Mouse (Mus musculus) embryonic facial prominence, embryonic 12.5 days (tissue): ENCODE results near the gene Mdfic. TPM values are rescaled to one million over a fixed set of nuclear protein-coding genes. Genes with fewer than 3 reads are reported as not detected.

ENCODE experiments used
- ATAC-seq: fragments of 200-750 bp; cut with Nextera tagmentation; 2 replicates; pipeline ENCODE4 v1.8.0; 2017; ENCODE audit not compliant: insufficient number of reproducible peaks, insufficient read depth, low FRiP score, low TSS enrichment
- H3K27ac ChIP-seq: fragments of 300-500 bp; sonication (generic); 2 replicates; pipeline ENCODE4 v1.5.1; 2016; ENCODE audit warnings: mild to moderate bottlenecking
- H3K27me3 ChIP-seq: fragments of 300-500 bp; sonication (generic); 2 replicates; pipeline ENCODE4 v1.6.1; 2016; ENCODE audit warnings: mild to moderate bottlenecking, moderate library complexity
- H3K36me3 ChIP-seq: fragments of 300-500 bp; sonication (generic); 2 replicates; pipeline ENCODE4 v1.6.1; 2016; ENCODE audit warnings: mild to moderate bottlenecking
- H3K4me1 ChIP-seq: fragments of 300-500 bp; sonication (generic); 2 replicates; pipeline ENCODE4 v1.6.1; 2016
- H3K4me2 ChIP-seq: fragments of 300-500 bp; sonication (generic); replicated peaks from 2 replicates; pipeline ENCODE4 v1.6.1; 2016; ENCODE audit warnings: mild to moderate bottlenecking, moderate library complexity
- H3K4me3 ChIP-seq: fragments of 300-500 bp; sonication (generic); 2 replicates; pipeline ENCODE4 v1.5.1; 2016; ENCODE audit warnings: mild to moderate bottlenecking
- H3K9ac ChIP-seq: fragments of 300-500 bp; sonication (generic); 2 replicates; pipeline ENCODE4 v1.6.1; 2016; ENCODE audit warnings: mild to moderate bottlenecking, moderate library complexity
- H3K9me3 ChIP-seq: fragments of 300-500 bp; sonication (generic); 2 replicates; pipeline ENCODE4 v1.6.1; 2016; ENCODE audit warnings: mild to moderate bottlenecking, moderate library complexity
- WGBS: fragments of 180-500 bp; shearing (Covaris S2); methylation state at CpG from one replicate; pipeline ENCODE4 v1.1.7; 2016; 5-methylcytosine and 5-hydroxymethylcytosine counted together
- polyA plus RNA-seq: library from polyadenylated mRNA; unstranded; fragments of >200 nt; fragmentation: Nextera tagmentation; extraction: Ambion mirVana; gene quantifications from 2 replicates; pipeline ENCODE4 v1.2.1, GENCODE M21; 2016

Mdfic gene
- polyA plus RNA-seq, 1 experiment from 2014 or later, result 13.6 TPM

DNA sequence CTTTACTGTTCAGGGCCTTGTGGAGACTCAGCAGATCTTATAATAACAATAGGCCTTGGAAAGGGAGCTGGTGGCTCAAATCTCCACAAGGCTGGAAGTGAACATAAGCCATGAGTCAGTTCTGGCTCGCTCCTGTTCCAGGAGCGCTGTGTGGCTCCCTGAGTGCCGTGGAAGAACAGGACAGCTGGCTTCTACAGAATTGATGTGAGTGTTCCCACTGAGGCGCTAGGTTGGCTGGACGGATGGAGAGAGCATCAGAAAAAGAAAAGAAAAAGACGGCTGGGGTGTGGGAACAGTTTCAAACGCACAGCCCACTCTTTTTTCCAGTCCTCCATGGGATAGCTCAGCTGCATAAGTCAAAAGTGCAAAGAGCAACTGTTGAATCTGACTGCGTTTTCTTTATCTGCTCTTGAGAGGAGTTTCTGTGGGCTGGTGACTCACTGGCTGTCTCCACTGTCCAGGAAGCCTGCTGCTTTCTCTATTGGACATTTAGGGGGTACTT is 22.9 kb downstream of the Mdfic start:
- no peak overlapping the region for H3K4me2 ChIP-seq
- no peak overlapping the region for H3K9ac ChIP-seq
- ATAC-seq, result no peak
- peaks cover 6% of the 10 kb centered on the region; the same call in 1 of the 2 replicates for H3K4me1 ChIP-seq
- WGBS, result 73% methylated on average over 8 of the region's 8 CpGs
- no peaks in the 10 kb centered on the region for H3K27me3 ChIP-seq
- no peaks in the 10 kb centered on the region for H3K9me3 ChIP-seq
- no peak overlapping the region for H3K4me3 ChIP-seq
- no peak overlapping the region for H3K27ac ChIP-seq
- H3K36me3 ChIP-seq, result peaks cover 5% of the 10 kb centered on the region; the same call in 1 of the 2 replicates

DNA sequence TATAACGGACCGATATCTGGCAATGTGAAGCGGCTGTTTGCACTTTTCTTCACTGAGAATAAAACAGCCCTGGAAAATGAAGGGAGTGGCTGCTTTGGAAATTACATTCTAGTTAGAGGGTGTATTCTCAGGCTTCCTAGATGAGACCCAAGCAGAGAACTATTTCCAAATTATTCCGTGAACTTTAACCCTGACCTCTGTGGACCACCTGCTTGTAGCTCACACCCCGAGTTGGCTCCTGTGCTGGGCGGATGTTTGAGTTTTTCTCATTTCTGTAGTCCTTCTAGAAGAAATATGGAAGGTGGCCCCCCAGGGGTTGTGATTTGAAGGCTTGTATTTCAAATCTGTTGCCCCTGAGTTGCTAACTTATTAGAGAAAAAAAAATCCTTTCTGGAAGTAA is 23.3 kb downstream of the Mdfic start:
- Histone ChIP-seq H3K4me2 (no peak overlapping the region), H3K9me3 (no peaks in the 10 kb centered on the region), H3K36me3 (peaks cover under 1% of the 10 kb centered on the region; the same call in 1 of the 2 replicates), H3K4me1 (peaks cover 6% of the 10 kb centered on the region; the same call in 1 of the 2 replicates), H3K27ac (no peak overlapping the region), H3K27me3 (no peaks in the 10 kb centered on the region), H3K4me3 (no peak overlapping the region), H3K9ac (no peak overlapping the region)
- ATAC-seq, result no peak
- WGBS, result 60% methylated on average over 6 of the region's 6 CpGs

DNA sequence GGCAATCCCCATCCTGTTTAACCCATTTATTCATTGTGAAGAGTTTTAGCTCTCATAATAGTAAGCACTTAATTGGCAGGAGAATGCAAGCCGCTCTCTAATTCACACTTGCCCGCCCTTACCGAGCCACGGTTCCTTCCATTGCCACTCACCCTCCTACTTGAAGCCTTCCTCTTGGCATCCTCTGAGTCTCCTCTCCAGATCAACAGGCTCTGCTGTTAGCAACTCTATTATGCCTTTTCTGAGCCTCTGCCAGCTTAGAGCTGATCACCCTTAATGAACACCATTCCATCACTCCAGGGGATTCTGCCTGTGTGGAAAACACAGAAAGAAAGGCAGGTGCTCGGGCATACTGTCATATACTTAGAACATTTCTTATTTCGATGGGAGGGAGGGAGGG is 24.9 kb downstream of the Mdfic start:
- H3K36me3 ChIP-seq, result no peaks in the 10 kb centered on the region; the same call in 1 of the 2 replicates
- no peak overlapping the region for H3K4me2 ChIP-seq
- H3K4me3 ChIP-seq, result no peak overlapping the region
- H3K27me3 ChIP-seq, result no peaks in the 10 kb centered on the region
- H3K9ac ChIP-seq, result no peak overlapping the region
- WGBS, result 72% methylated on average over 6 of the region's 6 CpGs
- H3K27ac ChIP-seq, result no peak overlapping the region
- H3K9me3 ChIP-seq, result no peaks in the 10 kb centered on the region
- H3K4me1 ChIP-seq, result peaks cover 6% of the 10 kb centered on the region; the same call in 1 of the 2 replicates
- ATAC-seq, result no peak

DNA sequence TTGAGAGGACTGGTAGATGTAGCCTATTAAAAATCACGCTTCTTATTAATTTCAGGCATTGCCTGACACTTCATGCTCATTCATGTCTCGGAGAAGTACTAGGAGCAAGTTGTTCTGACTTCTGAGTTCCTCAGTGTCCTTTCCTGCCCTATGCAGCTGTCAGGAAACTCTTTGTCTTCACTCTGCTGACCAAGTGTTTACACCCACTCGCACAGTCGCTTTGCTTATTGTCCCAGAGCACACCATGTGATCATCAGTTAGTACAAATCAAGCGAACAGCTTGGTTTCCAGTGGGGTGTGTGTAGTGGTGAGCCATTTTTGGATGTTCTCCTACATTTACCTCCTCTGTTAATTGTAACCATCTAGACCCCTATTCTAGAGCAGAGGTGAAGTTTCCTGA is 25.4 kb downstream of the Mdfic start:
- Histone ChIP-seq H3K9ac (no peak overlapping the region), H3K4me2 (no peak overlapping the region), H3K4me3 (no peak overlapping the region), H3K36me3 (no peaks in the 10 kb centered on the region; the same call in 1 of the 2 replicates), H3K27ac (no peak overlapping the region), H3K4me1 (peaks cover 6% of the 10 kb centered on the region; the same call in 1 of the 2 replicates), H3K9me3 (no peaks in the 10 kb centered on the region), H3K27me3 (no peaks in the 10 kb centered on the region)
- 83% methylated on average over 5 of the region's 5 CpGs for WGBS
- no peak for ATAC-seq

DNA sequence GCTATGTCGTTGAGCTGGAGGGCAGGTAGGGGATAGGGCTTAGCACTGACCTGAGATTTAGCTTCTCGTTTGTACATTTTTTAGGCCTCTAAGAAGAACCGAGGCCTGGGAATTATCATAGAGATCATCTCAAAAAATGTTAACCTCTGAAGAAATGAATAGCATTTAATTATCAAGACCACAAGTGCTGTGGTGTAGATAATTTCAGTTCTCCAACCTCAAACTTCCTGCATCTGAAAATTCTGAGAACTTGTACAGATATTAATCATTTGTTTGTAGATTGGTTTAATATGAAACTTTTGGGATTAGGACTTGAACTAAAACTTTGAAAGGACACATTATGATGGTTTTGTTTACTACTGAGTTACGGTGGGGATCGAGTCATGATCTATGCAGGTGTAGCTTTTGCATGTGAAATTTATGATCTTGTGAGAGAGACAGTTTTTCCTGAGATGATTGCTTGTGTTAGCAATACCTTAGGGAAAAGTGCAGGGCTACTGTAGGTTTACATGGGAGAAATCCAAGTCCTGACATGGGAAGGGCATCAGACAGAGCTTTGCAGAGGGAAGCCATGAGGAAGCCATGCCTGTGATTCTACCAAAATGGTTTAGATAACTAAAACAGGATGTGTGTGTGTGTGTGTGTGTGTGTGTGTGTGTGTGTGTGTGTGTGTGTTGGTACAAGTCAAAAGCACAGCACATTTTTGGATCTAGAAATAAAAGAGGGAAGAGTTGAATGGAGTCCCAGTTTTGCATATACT is 27.1 kb downstream of the Mdfic start:
- no peak overlapping the region for H3K4me3 ChIP-seq
- 89% methylated on average over 5 of the region's 5 CpGs for WGBS
- ATAC-seq, result no peak
- no peak overlapping the region for H3K9ac ChIP-seq
- H3K4me2 ChIP-seq, result no peak overlapping the region
- H3K36me3 ChIP-seq, result no peaks in the 10 kb centered on the region; the same call in 1 of the 2 replicates
- no peaks in the 10 kb centered on the region for H3K9me3 ChIP-seq
- H3K4me1 ChIP-seq, result peaks cover 6% of the 10 kb centered on the region; the same call in 1 of the 2 replicates
- no peaks in the 10 kb centered on the region for H3K27me3 ChIP-seq
- no peak overlapping the region for H3K27ac ChIP-seq

GRCm38 (mm10) chr6:15748236-15748635 is 27.8 kb downstream of the Mdfic start:
- WGBS, result 97% methylated on average over 1 of the region's 1 CpGs

DNA sequence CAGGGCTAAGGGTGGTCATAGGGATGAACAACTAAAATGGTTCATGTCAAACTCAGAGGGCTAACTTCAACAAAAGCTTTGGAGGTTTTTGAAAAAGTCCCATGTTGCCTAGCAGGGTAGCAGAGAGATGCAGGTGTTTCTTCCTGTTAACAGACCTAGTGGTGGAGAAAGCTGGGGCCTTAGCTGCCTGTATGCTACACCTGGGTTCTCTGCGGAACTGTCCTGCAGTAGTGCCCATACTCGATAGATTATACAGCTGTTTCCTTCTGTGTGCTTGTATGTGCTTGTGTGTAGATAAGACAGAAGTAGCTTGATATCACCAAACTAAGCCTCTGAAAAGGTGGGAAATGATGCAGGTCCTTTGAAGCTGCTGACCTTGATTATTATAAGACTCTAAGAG is 28.5 kb downstream of the Mdfic start:
- no peaks in the 10 kb centered on the region for H3K9me3 ChIP-seq
- 93% methylated on average over 2 of the region's 2 CpGs for WGBS
- no peaks in the 10 kb centered on the region; the same call in 1 of the 2 replicates for H3K36me3 ChIP-seq
- H3K27ac ChIP-seq, result no peak overlapping the region
- no peak overlapping the region for H3K4me3 ChIP-seq
- H3K4me2 ChIP-seq, result no peak overlapping the region
- no peak for ATAC-seq
- no peaks in the 10 kb centered on the region; the same call in 1 of the 2 replicates for H3K4me1 ChIP-seq
- no peaks in the 10 kb centered on the region for H3K27me3 ChIP-seq
- H3K9ac ChIP-seq, result no peak overlapping the region

More at GRCm38 (mm10) chr6:15748236-15748635, 27.8 kb downstream of the Mdfic start:
- no peaks in the 10 kb centered on the region; the same call in 1 of the 2 replicates for H3K36me3 ChIP-seq
- H3K27me3 ChIP-seq, result no peaks in the 10 kb centered on the region
- peaks cover 6% of the 10 kb centered on the region; the same call in 1 of the 2 replicates for H3K4me1 ChIP-seq
- no peaks in the 10 kb centered on the region for H3K9me3 ChIP-seq
- no peak overlapping the region for H3K27ac ChIP-seq
- H3K4me3 ChIP-seq, result no peak overlapping the region
- ATAC-seq, result no peak
- no peak overlapping the region for H3K9ac ChIP-seq
- no peak overlapping the region for H3K4me2 ChIP-seq

- no peak overlapping the region for H3K27ac ChIP-seq
- H3K27me3 ChIP-seq, result no peaks in the 10 kb centered on the region
- no peak for ATAC-seq
- H3K4me1 ChIP-seq, result no peaks in the 10 kb centered on the region
- WGBS, result 75% methylated on average over 5 of the region's 5 CpGs
- no peak overlapping the region for H3K4me3 ChIP-seq
- no peaks in the 10 kb centered on the region for H3K9me3 ChIP-seq
- H3K36me3 ChIP-seq, result no peaks in the 10 kb centered on the region; the same call in 1 of the 2 replicates
- H3K9ac ChIP-seq, result no peak overlapping the region
- no peak overlapping the region for H3K4me2 ChIP-seq
These were observed 29.6 kb downstream of the Mdfic start for GRCm38 (mm10) chr6:15750101-15750500.

DNA sequence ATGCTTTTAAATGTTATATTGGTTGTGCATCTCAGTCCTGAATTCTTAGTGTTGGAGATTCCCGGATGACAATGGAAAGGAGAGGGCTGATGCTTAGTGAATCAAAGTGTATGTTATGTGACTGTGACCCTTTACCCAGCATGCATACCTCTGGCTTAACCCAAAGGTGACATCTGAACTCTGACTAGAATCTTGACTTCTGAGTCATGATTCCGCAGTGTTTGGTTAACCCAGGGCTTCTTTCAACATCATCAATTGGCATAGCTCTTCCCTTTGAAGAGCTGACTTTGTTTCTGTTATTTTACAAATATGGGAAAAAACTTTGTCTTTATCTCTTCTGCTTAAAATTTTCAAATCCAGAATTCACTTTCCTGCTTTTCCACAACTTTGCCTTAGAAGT is 30.9 kb downstream of the Mdfic start:
- H3K9me3 ChIP-seq, result no peaks in the 10 kb centered on the region
- H3K4me1 ChIP-seq, result no peaks in the 10 kb centered on the region
- no peak for ATAC-seq

DNA sequence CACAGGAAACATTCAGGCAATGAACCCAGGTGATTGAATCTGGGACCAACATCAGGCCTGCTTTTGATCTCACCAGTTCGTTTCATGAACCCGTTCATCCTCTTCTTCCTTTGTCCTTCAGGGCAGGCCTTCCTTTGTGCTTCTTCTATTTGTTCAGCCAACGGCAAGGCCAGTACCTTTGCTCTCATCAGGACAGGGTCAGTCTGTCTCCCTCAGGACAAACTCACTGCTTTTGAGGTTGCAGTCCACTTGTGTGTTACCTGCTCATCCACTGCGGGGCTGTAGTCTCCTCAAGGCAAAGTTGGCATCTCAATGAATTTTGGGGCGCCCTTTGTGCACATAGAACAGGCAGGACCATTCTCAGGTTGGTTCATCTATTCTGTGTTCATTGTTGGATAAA is 31.7 kb downstream of the Mdfic start:
- 91% methylated on average over 5 of the region's 5 CpGs for WGBS
- H3K4me2 ChIP-seq, result no peak overlapping the region

More for the DNA sequence above, 30.9 kb downstream of the Mdfic start:
- H3K9ac ChIP-seq, result no peak overlapping the region
- H3K4me2 ChIP-seq, result no peak overlapping the region
- H3K27me3 ChIP-seq, result no peaks in the 10 kb centered on the region
- H3K36me3 ChIP-seq, result no peaks in the 10 kb centered on the region
- no peak overlapping the region for H3K27ac ChIP-seq
- 84% methylated on average over 2 of the region's 2 CpGs for WGBS
- H3K4me3 ChIP-seq, result no peak overlapping the region

GRCm38 (mm10) chr6:15753208-15753607 is 32.7 kb downstream of the Mdfic start:
- Histone ChIP-seq H3K9ac (no peak overlapping the region), H3K27me3 (no peaks in the 10 kb centered on the region), H3K4me2 (no peak overlapping the region), H3K27ac (no peak overlapping the region), H3K36me3 (no peaks in the 10 kb centered on the region), H3K4me1 (no peaks in the 10 kb centered on the region), H3K4me3 (no peak overlapping the region), H3K9me3 (no peaks in the 10 kb centered on the region)
- no peak for ATAC-seq

More for the DNA sequence above, 31.7 kb downstream of the Mdfic start:
- no peak overlapping the region for H3K27ac ChIP-seq
- H3K4me3 ChIP-seq, result no peak overlapping the region
- H3K9me3 ChIP-seq, result no peaks in the 10 kb centered on the region
- no peak overlapping the region for H3K9ac ChIP-seq
- no peaks in the 10 kb centered on the region for H3K4me1 ChIP-seq
- no peaks in the 10 kb centered on the region for H3K27me3 ChIP-seq
- no peaks in the 10 kb centered on the region for H3K36me3 ChIP-seq
- no peak for ATAC-seq

- Histone ChIP-seq H3K36me3 (no peaks in the 10 kb centered on the region), H3K4me1 (no peaks in the 10 kb centered on the region), H3K9ac (no peak overlapping the region), H3K27ac (no peak overlapping the region), H3K4me3 (no peak overlapping the region), H3K9me3 (no peaks in the 10 kb centered on the region), H3K27me3 (no peaks in the 10 kb centered on the region), H3K4me2 (no peak overlapping the region)
- WGBS, result 77% methylated on average over 3 of the region's 3 CpGs
- ATAC-seq, result no peak
These were observed 37.9 kb downstream of the Mdfic start for GRCm38 (mm10) chr6:15758394-15758793.
